Mouse (Mus musculus) cerebral cortex, adult 2 months (tissue): Measurements from ENCODE around the gene Mavs.

Experiments
- WGBS: fragments of 180-500 bp; shearing (Covaris S2); methylation state at CpG from one replicate; pipeline ENCODE4 v1.1.7; 2018; 5-methylcytosine and 5-hydroxymethylcytosine counted together

The Mavs gene

GRCm38 (mm10) chr2:131211026-131211615 lies 22.7 kb upstream of the Mavs start:
- WGBS = 30% methylated on average over 9 of the region's 9 CpGs

- 79% methylated on average over 7 of the region's 7 CpGs for WGBS
Measured at GRCm38 (mm10) chr2:131213773-131214172, 20.1 kb upstream of the Mavs start.

DNA sequence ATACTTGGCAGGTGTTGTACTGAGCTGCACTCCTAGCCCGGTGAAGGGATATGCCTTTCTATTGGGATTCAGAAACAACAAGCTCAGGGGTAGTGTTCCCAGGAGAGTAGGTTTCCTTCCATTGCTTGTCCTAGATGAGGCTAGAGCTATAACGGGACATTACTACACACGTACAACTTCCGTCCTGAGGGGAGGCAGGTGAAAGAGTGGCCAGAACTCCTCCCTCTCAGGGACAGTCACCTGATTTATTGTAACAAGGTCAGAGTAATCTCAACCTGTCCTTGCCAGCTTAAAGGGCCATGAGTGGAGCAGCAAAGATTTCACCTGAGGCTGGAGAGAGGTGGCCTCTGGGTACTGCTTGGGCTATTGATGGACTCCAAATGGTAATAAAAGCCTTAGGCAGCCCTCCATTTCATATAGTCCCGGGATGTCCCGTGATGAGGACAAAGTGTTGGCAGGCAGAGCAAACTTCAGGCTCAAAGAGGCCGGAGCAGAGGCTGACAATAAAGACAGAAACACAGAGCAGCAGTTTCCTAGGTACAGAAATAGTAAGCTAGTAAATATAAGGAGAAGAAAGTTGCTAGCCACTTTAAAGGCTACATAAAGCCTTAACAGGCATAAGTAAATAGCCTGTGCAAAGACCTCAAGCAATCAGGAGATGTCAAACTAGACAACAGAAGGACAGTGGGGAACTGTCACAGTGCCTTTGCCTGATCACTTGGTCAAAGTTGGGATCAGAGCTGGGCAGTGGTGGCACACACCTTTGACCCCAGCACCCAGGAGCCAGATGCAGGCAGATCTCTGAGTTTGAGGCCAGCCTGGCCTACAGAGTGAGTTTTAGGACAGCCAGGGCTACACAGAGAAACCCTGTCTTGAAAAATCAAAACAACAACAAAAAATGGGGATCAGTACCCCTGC lies 17.7 kb upstream of the Mavs start:
- 70% methylated on average over 7 of the region's 7 CpGs for WGBS

GRCm38 (mm10) chr2:131220030-131220429 lies 13.8 kb upstream of the Mavs start:
- 68% methylated on average over 4 of the region's 4 CpGs for WGBS

DNA sequence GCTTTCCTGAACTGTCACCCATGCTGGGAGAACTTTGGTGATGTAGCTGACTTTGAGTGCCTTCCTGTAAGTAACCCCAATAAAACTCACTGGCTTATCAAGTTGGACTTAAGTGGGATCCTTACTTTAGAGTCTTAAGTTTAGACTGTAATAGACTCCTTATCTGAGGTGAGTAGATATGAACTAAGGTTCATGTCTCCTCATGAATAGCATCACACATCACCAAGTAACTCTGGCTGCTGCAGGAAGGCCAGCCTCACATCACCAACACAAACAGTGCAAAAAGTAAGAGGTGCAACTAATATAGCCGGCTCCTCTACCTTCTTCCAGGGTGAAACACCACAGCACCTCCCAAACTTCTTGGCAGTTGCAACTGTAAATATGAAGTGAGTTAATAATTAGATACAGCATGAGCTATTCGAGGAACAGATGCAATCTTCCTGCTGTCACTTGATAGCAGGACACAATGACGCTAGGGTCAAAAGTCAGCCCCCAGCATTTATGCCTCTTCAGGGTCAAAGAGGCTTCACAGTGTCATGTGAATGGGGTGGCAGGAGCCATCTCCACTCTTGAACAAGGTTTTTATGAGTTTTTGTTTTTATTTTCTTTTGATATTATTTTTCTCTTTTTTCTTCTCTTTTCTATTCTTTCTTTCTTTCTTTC lies 11.9 kb upstream of the Mavs start:
- WGBS = 85% methylated on average over 3 of the region's 3 CpGs

DNA sequence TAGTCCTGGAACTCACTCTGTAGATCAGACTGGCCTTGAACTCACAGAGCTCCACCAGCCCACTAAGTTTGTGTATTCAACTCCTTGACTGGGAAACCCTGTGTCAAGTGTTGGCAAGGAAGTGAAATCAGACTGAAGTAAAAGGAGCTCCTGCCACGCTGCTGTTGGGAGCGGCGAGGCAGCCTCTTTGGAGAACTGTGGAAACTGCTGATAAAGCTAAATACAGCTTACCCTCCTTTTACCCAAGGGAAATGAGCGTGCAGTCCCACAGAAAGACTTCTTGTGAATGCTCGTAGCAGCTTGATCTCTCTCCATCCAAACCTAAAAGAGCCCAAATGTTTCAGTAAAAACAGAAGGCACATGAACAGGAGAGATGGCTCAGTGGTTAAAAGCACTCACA lies 11.3 kb upstream of the Mavs start:
- 30% methylated on average over 5 of the region's 5 CpGs for WGBS

- 84% methylated on average over 1 of the region's 1 CpGs for WGBS
Measured at GRCm38 (mm10) chr2:131223569-131223968, 10.3 kb upstream of the Mavs start.

- WGBS = 69% methylated on average over 6 of the region's 6 CpGs
Measured at GRCm38 (mm10) chr2:131225178-131225577, 8.7 kb upstream of the Mavs start.

- WGBS = 68% methylated on average over 2 of the region's 2 CpGs
Measured at GRCm38 (mm10) chr2:131226669-131227068, 7.2 kb upstream of the Mavs start.

DNA sequence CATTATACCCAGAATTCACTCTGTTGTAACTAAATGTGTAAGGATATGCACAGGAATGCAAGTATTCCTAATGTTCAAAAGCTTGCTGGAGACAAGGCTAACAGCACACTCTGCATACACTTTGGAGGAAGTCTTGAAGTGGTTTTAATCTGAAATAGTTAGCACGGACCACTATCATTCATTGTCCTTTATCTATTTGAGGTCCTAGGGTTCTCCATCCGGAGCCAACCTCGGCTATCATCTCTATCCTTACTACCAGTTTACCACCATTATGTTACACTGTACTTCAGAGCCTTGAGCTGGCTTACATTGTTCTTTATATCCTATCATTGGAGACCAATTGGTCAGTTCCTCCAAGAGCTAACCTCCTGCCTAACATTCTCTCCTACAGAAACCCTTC lies 6.6 kb upstream of the Mavs start:
- WGBS = 94% methylated on average over 3 of the region's 3 CpGs

DNA sequence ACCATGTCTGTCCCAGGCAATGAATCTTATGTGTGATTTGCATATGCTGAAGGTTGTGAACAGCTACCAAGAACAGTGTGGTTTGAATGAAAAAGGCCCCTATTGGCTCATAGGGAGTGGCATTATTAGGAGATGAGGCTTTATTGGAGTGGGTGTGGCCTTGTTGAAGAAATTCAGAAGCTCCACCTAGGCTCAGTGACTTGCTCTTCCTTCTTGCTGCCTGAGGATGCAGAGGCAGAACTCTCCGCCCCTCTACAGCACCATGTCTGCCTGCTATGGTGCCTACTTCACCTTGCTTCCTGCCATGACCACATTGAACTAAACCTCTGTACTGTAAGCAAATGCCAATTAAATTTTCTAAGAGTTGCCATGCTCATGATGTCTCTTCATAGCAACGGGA lies 1.3 kb upstream of the Mavs start:
- WGBS = 93% methylated on average over 2 of the region's 2 CpGs

DNA sequence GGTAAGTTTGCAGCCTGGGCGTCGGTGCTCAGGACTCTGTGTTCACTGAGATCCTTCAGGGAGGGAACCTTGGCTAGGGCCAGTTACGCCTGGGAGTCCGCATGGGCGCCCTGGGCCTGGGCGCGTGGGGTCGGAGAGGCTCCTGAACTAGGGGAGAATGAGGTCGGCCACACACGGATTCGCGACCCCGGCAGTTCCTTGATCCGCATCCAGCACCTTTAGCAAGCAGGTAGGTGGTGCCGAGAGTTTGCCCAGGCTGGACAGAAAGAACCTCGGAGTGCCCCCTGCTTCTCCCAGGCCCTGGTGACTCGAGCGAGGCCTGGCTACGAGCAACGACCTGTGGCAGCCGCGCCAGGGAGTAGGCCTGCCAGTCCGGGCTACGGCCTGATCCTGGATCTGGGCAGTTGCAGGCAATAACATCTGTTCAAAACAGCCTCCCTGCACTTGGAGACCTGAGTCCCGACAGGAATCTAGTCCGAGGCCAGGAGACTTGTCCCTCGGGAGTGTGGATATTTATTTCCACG lies 326 bp downstream of the Mavs start:
- 15% methylated on average over 28 of the region's 28 CpGs for WGBS

DNA sequence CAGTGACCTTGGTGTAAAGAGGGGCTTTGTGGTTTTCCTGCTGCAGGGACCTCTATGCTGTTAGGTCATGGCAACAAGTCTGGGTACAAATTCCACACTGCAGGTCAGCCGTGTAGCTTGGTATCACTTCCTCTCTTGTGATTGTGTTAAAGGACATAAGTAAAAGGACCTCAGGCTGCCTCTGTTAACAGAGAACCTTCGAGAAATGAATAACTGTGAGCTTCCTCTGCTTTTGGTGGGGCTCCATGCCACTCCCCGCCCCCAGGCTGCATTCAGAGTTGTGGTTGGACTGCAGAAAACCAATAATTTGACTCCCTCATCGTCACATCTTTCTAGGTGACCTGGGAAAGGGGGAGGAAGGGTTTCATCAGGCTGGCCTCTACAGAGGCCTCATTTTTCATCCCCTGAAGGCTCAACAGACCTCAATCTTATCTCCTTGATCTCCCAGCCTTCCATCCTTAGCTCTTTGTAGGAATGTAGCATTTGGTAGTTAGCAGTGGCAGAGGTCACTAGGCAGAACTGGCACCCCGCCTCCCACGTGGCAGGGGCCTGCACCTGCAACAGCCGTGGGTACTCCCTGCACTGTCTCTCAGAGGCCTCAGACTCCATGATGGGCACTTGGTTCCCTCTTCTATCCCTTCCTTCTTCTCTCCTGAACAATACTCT lies 1.2 kb downstream of the Mavs start:
- WGBS = 81% methylated on average over 7 of the region's 7 CpGs

- WGBS = 90% methylated on average over 7 of the region's 7 CpGs
Measured at GRCm38 (mm10) chr2:131242929-131243328, 9.1 kb downstream of the Mavs start.

- 34% methylated on average over 7 of the region's 7 CpGs for WGBS
Measured at GRCm38 (mm10) chr2:131253681-131254328, 19.9 kb downstream of the Mavs start.

- WGBS = 65% methylated on average over 2 of the region's 2 CpGs
Measured at GRCm38 (mm10) chr2:131254329-131254713, 20.5 kb downstream of the Mavs start.

DNA sequence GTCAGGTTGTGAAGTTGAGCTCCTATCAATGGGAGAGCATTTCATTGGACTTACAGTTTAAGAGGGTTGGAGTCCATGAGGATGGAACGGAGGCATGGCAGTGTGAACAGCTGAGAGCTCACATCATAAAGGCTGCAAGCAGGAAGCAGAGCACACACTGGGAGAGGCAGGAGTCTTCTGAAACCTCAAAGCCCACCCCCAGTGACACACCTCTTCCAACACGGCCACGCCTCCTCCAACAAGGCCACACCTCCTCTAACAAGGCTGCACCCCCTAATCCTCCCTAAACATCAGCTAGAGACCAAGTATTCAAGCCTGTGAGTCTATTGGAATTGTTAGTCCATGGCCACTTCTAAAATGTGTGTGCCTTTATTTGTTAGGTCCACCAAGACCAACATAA lies 21.9 kb downstream of the Mavs start:
- WGBS = 65% methylated on average over 3 of the region's 3 CpGs

- 90% methylated on average over 8 of the region's 8 CpGs for WGBS
Measured at GRCm38 (mm10) chr2:131258693-131259092, 24.8 kb downstream of the Mavs start.

DNA sequence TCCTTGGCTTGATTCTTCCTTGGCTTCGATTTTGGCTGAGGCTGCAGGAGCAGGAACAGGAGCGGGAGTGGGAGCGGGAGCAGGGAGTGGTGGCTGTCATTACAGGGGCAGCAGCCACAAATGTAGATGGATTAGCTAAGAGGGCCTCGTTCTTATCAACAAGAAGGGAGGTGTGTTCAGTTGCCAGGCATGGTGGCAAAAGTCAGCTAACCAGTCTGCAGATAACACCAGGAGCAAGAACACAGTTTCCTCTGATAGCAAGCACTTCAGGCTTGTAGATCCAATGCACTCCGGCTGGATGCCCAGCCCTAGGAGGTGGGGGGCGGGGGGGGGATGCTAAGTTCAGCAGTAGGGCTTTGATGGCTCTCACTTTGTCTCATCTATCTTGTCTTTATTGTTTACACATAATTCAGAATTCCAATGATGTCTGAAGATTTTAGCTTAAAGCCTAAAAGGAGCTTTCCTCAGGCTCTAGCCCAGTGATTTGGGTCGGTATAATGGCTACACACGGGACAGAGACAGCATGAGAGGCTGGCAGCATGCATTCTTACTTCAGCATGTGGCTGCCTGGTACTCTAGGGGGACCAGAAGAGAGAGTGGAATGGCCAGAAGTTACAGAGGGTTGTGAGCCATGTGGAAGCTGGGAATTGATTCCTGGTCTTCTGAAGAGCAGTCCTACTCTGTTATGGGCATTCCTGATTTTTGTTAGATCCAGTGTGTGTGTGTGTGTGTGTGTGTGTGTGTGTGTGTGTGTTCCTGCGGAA lies 26.9 kb downstream of the Mavs start:
- 53% methylated on average over 9 of the region's 9 CpGs for WGBS

- 2% methylated on average over 10 of the region's 10 CpGs for WGBS
Measured at GRCm38 (mm10) chr2:131261481-131262212, 27.8 kb downstream of the Mavs start.
